Mouse (Mus musculus) CD4-positive, CD25-positive, alpha-beta regulatory T cell, adult 2 months (primary cell): ENCODE results near the gene Rbmx.

Experiments
- DNase-seq: peaks from one replicate; pipeline ENCODE4 v3.0.0-alpha.2; 2012; ENCODE audit warnings: low read depth, low spot score

The Rbmx gene

DNA sequence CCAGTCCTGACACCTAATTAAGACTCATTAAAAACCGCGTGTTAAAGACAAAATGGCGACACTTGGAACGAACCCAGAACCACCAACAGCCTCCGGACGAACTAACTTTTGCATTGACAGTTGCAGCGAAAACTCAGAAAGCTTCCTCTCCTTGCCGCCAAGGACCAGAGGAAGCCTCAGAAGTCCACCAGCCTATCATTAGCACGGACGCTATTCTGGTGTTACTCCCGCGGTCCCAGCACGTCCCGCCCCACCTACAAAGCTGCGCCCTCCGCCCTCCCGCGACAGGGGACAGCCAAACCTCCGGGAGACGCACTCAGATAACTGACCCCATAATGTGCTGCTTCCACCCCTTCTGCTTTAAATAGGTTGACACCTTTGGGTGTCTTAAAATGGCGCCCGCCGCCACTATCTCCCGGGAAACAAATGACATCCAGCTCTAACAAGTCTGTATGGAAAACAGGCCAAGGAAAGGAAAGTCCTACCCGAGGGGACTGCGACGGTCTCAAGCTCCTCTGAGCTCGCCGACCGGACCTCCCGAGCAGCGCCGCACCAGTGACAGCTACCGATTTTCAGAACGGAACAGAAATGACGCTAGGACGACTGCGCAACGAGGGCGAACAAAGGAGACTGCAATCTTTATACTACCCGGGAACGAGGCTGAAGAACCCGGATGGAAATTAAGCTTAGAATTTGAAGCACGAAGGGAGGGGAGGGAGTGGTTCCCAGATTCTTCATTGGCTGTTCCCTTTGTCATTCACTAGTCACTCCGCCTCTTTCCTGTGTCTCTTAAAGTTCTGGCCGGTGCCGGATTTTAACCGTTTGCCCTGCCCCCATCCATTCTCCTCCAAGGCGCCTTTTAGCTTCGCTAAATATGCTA lies at the start of gene Rbmx:
Rbmx (minus strand) TSS at position 670 of the 880 bp plus-strand sequence.
- peak; percentile 91 for DNase-seq

DNA sequence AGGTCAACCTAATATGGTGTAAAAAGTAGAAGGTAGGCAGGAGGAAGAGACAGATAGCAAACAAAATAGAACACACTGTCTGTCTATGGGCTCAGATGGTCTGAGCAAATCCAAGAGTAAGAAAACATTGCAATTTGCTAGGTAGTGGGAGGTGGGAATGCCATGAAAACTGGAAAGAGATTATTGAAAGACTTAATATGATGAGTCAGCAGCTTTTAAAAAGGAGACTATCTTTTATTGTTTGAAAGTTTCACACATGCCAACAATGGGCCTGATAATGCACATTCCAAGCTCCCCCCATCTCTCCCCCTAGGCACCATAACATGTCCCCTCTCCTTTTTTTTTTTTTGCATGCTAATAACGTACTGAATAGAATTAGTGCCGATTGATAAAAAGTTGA lies 41.1 kb upstream of the Rbmx start:
- DNase-seq, result no peak

DNA sequence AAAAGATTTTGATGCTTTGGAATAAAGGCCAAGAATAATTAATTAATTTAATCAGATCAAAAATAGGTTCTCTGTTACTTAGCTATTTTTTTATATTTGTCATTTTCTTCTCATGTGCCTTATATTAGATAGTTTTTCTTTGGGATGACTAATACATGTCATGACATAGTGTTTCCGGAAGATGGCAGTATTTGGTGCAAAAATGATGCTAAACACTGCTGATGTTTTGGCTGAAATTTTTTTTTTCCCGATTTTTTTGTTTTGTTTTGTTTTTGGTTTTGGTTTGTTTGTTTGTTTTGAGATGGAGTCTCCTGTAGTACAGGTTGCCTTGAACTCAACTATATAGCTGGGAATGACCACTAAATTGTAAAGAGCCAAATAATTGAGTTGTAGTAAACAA lies 38.8 kb upstream of the Rbmx start:
- DNase-seq, result peak; percentile 15

DNA sequence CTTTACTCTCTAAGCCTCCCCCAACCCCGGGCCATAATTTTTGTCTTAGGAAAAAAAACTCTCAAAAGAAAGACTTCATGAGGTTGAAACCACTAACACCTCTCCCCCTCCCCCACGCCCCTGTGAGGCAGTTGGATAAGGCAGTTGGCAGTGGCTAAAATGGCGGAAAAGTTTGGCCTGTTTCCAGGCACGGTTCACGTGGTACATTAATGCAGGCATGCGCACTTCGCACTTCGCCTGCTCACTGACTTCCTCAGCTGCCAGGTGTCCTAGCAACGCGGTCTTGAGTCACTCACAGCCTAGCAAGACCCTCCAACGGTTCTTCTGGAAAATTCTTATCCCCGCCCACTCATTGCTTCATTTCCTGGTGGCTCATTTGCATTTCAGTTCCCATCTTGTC lies 15.9 kb upstream of the Rbmx start, which contains the start of gene Gm364:
Gm364 (plus strand) TSS at position 386 of the 400 bp plus-strand sequence.
- no peak for DNase-seq

DNA sequence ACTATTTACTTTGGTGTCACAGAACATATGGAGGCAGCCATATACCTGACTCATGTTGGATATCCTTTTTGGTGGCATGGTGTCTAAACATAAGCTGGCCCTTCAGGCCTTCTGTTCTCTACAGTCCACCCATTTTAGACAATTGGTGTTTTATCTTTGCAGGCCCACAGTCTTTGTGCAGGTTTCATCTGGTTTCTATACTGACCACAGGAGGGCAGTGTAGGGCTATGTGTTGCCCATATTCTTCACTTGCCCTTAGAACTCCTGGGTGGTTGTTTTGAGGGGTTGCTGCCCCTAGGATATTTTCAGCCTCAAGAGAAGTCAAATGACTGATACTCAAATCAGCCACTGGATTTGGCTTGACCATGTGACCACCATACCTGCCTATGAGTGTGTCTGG lies 10.8 kb upstream of the Rbmx start:
- DNase-seq, result peak; percentile 59

DNA sequence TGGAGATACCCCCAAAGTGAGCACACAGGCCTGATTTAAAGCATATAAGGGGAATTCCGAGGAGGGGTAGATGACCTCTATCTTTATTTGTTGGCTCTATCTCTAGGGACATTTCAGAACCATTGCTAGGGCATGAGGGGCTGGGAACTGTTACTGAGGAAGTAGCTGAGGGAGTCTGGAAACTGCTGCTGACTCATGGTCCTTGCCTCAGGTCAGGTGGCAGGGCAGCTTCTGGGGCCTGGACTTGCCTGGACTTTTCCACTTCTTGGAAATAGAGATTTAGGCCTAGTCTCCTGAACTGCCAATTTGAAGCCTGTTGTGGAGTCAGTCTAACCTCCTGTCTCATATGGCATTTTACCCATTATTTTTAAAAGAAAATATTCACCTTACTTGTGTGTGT lies 8.6 kb upstream of the Rbmx start:
- no peak for DNase-seq

DNA sequence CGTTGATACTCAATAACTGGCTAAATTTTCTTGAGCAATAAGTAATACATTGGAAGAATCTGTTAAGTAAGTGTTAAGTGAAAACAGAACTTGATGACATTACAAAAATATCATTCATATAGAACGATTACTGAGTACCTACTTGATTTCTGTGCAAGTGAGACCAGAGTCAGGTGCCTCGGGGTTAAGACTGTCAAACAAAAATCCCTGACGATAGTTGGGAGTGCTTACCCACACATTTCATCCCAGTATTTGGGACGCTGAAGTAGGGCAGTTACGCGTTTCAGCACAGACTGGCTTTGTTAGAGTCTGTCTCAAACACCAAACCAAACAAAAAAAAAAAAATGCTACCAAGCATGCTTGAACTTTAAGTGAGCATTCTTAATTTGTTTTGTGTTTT lies 576 bp upstream of the Rbmx start:
- peak; percentile 5 for DNase-seq

DNA sequence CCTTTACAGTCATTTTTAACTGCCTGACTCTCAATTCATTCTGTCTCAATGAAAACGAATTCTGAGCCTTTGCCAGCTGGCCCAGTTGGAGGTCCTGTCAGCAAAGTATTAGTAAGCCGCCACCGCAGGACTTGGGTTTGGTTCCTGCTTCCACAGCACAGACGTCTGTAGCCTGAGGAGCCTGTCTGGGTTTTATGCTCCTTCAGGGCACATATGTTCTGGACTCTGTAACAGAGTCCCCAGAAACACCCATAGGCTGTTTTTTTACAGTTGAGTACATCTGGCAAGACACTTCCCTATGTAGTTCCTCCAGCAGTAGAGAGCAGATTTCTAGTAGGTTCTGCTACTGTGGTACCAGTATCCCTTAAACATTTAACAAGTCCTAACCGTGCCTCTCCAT lies 11.9 kb downstream of the Rbmx start:
- no peak for DNase-seq

DNA sequence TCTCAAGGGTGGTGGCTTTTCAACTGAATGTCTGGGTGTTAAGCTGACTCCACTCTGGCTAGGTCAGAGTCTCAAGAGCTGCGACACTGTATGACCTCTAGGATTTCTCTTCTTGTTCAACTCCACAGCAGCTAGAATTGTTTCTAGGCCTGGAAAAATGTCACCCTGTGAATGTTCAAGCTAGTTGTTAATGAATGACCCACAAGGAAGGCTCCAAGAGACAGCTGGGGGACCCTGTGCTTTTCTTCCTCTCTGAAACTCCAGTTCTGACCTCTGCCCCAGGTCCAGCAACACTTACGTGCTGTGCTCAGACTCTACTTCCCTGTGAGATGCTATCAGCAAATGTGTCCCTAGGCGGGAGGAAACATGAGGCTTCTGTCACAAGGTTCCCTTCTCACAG lies 14.3 kb downstream of the Rbmx start:
- DNase-seq, result no peak

DNA sequence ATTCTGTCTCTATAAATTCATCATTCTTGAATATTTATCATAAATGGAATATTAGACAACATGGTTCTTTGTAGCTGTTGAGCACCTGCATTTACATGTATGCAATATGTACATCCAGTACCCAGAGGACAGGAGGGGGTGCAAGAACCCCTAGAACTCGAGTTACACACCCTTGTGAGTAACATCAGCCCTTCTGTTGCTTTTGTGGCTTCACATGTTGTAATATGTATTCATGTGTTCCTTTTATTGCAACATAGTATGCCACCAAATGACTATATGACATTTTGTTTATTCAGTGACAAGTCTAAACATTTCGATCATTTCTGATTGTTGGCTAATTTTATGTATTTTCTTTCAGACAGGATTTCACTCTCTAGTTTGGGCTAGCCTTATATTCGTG lies 15.7 kb downstream of the Rbmx start:
- no peak for DNase-seq

DNA sequence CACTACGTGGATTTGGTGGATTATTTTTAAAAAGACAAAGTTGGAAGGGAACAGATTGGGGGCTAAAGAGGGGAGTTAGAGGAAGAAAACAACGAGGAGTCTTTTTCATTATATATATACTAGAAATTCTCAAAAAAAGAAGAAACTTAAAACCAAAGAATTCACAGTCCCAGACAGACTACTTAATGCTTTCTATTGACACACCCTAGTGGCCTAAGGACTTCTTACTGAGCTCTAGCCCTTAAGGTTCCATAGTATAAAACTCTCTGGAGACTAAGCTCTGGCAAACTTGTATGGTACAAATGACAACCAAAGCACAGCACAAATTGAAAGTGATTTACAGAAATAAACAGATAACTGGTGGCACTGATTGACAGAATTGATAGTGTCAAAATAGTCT lies 18.8 kb downstream of the Rbmx start:
- no peak for DNase-seq

DNA sequence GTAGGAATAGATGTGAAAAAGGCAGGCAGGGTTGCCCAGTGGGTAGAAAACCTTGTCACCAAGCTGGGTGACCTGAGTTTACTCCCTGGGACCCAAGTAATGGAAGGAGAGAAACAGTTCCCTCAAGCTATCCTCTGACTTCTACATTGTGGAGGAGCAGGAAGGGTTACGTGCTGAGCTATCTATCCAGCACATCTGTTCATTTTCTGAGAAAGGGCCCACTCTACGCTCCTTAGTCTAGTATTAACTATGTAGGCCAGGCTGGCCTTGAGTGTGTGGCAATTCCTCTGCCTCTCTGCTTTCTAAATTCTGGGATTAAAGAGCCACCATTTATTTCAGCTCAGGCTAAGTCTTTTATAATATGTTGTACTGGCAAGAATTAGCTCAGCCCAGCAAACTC lies 19.3 kb downstream of the Rbmx start:
- no peak for DNase-seq

DNA sequence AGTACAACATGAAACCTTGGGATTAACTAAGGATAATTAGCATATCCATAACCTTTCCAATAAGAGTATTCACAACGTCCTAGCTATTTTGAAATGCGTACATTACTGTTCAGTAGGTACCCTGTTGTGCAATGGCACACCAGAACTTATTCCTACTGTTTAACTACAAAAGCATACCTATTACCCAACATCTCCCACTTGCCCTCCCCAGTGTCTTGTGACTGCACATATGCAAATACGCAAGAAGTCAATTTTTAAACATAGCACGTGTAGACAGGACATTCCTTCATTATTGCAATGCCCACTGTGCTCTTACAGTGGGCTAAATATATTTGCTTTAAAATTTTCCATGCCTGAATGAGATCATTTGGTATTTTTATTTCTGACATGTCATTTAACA lies 19.9 kb downstream of the Rbmx start:
- DNase-seq, result no peak

DNA sequence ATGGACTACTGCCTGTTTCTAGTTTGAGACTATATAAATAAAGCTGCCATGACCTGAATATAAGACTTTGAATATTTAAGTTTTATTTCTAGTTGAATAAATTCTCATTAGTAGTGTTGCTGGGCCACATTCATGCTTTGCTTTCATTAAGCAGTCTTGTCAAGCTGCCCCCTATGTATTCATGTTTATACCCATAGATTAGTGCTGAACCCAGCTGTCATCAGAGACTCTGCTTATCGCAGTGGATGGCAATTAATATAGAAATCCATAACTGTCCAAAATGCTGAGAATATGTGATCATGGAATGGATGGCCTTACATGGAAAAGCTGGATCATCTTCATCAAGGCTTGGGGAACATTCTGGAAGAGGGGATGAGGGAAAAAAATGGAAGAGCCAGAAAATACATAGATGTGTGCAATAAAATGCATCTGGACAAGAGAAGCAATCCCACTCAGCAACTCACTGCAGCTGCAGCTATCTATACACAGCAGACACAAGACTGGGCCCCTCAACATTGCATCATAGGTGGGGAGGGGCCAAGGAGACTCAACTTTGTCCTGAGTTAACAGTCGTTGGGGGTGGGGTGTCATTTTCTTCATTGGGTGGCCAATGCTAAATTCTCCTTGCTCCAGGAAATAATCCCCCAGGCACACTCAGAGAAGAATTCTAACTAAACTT lies 27.8 kb downstream of the Rbmx start:
- no peak for DNase-seq

DNA sequence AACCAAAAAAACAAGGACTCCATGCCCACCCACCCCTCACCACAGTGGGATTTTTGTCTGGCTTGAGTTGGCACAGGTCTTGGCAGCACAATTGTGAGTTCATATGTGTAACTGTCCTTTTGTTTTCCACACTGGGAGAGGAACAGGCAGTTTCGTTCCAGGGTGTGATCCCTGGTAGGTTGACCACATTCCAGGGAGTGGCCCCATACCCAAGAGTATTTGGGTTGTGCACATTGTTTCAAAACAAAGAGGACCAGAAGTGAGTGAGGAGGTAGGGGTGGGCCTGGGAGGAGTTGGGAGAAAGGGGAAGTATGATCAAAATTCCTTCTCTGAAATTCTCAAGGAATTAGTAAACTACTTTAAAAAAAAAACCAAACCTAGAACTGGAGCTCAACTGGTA lies 33.5 kb downstream of the Rbmx start:
- DNase-seq, result no peak

DNA sequence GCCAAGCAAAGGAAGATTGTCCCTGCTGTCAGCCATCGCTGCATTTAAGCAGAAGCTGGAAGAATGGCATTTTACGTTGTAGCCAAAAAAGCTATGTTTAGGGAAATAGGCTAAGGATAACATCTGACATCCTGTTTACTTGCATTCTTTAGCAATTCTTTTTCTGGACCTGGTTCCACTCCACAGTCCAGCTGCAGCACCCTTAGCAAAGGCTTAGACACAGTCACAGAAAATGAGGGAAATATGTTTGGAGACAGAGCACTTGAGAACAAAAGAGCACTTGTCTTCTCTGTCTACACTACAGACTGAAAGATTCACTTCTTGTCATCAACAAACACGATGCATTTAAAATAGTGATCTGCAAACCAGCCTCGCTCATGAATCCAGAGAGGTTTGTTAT lies 53.6 kb downstream of the Rbmx start:
- DNase-seq, result no peak

DNA sequence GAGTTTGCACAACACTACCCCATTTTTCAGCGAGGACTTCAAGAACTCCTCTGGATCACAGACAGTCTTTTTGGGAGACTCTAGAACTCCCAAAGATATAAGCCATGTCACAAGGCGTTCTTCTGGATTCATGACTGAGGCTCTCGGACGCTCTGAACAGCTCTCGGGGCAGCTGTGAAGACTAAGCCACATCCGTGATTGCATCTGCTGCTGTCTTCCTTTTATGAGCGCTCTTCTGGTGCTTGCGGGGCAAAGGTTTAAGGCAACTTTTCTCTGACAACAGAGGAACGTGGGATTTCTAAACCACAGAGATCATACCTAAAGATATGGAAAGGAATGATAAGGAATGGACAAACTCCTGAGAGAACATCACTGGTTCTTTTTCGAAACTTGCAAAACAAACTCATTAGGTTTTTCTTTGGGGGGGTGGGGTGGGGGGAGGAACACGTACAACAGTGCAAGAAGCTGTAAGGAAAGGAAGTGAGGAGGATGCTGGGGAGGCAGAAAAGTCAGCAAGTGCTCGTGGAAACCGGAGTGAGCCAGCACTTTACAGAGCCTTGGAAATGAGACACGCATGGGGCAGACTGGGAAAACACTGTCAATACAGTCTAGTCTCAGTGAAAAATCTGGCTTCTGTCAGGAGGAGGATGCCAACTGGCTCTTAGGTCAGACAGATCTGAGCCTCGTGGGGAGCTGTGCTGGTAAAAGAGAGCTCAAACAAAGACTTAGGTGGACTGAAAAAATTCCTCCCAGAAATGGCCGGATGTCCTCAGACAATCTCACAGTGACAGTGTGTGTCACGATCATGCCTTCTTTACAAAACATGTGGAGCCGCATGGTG lies 54.2 kb downstream of the Rbmx start, which contains the start of gene Arhgef6:
Arhgef6 (minus strand) TSS at position 359 of the 841 bp plus-strand sequence.
- peak; percentile 60 for DNase-seq

DNA sequence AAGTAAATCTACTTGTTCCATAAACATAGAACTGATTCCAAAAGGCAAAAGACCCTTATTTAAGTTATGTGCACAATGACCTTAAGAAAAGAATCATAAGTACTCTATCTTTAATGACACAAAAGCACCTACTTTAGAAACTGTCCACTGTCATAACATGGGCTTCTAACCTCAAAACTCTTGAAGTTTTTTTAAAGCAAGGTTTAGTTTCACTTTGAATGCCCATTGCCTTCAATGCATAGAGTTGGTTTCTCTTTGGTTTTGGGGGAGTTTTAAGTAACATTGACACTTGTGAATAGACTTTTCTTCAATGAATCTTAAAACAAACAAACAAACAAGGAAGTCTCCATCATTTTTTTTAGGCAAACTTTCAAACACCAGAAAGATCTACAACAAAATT lies 55.3 kb downstream of the Rbmx start:
- peak; percentile 35 for DNase-seq

DNA sequence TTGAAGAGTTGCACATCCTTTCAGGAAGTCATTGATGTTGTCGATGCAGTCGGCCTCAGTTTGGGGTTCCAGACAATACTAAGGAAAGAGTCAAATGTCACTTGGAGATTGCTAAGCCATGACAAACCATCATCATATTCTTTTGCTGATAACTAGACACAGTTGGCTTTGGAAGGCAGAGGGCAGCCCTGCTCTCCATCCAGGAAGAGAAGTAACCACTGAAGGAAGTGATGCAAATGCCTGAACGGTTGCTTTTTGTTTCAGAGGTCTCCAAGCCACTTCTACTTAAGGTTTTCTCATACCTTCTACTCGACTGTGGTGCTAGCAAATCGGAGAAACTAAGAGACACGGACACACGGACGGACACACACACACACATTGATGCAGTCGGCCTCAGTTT lies 55.9 kb downstream of the Rbmx start:
- DNase-seq, result peak; percentile 40

DNA sequence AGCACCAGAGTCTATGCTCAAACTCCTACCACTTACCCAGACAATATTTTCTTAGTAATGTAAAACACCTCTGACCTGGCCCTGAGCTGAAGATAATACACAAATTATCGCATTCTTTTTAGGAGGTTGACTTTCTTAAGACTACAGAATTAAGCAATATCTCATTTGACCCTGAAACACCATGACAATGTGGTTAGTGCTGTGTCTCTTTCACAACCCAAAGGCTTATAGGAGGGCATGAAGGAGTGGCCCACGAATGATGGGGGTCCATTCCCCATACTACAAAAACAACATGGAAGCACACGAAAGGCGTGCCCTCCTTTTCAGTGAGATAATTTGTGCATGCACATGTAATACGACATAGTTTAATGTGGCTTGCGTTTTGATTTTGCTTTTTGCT lies 57.5 kb downstream of the Rbmx start:
- DNase-seq, result no peak
